Mouse (Mus musculus): Measurements from ENCODE around the gene Cblc. TPM values are rescaled to one million over a fixed set of nuclear protein-coding genes. Genes with fewer than 3 reads are reported as not detected.

Gene Cblc
- polyA plus RNA-seq, 1 experiment = 17.1 TPM

DNA sequence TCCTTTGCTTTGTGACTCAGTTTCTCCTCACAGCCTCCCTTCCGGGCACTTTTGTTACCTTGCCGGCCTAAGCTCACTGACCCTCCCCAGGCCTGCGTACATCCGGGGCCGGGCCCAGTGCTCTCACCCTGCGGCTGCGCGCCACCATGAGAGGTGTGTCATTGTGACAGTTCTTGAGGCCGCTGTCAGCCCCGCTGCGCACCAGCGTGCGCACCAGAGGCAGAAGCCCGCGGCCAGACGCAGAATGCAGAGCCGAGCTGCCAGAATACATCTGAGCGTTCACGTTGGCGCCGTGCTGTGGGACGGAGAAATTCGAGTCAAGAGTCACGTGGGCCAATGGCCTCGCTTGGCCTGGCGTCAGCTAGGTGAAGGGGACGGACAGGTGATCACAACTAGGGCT, 12.8 kb upstream of the Cblc start:
- no peak overlapping the region for H3K9ac ChIP-seq (ENCODE audit: low read depth, poor library complexity, severe bottlenecking)

GRCm38 (mm10) chr7:19806356-19806969, 9.9 kb upstream of the Cblc start:
- no peak overlapping the region for H3K4me3 ChIP-seq (ENCODE audit: low read depth, low read length)
- TF ChIP-seq EP300 (IDR thresholded peaks at IDR 0.05; ENCODE audit: insufficient read depth, low read depth, low read length) (no peak), POLR2A (IDR thresholded peaks at IDR 0.05; ENCODE audit: insufficient read depth, low read length) (no peak), CTCF (IDR thresholded peaks at IDR 0.05; ENCODE audit: low read depth, low read length) (no peak)
- H3K9me3 ChIP-seq (replicated peaks; ENCODE audit: control insufficient read depth, insufficient read depth, low read length, poor library complexity, severe bottlenecking) = no peaks in the 10 kb centered on the region
- no peak overlapping the region for H3K27ac ChIP-seq (ENCODE audit: insufficient read depth, low read length)
- H3K4me1 ChIP-seq (ENCODE audit: control insufficient read depth, insufficient read depth, low read length) = peaks cover 2% of the 10 kb centered on the region
- H3K36me3 ChIP-seq (ENCODE audit: control insufficient read depth, insufficient read depth, low read length, poor library complexity, severe bottlenecking) = no peaks in the 10 kb centered on the region
- no peak overlapping the region for H3K9ac ChIP-seq (ENCODE audit: low read depth, poor library complexity, severe bottlenecking)
- no peaks in the 10 kb centered on the region for H3K27me3 ChIP-seq (ENCODE audit: control insufficient read depth, insufficient read depth, low read length, poor library complexity, severe bottlenecking)

More for the DNA sequence above, 12.8 kb upstream of the Cblc start:
- Histone ChIP-seq H3K4me3 (ENCODE audit: low read depth, low read length) (peak overlapping the region; percentile 8), H3K27ac (ENCODE audit: insufficient read depth, low read length) (no peak overlapping the region), H3K27me3 (ENCODE audit: control insufficient read depth, insufficient read depth, low read length, poor library complexity, severe bottlenecking) (no peaks in the 10 kb centered on the region), H3K9me3 (replicated peaks; ENCODE audit: control insufficient read depth, insufficient read depth, low read length, poor library complexity, severe bottlenecking) (no peaks in the 10 kb centered on the region), H3K4me1 (ENCODE audit: control insufficient read depth, insufficient read depth, low read length) (peaks cover 2% of the 10 kb centered on the region), H3K36me3 (ENCODE audit: control insufficient read depth, insufficient read depth, low read length, poor library complexity, severe bottlenecking) (no peaks in the 10 kb centered on the region)
- TF ChIP-seq EP300 (IDR thresholded peaks at IDR 0.05; ENCODE audit: insufficient read depth, low read depth, low read length) (no peak), POLR2A (IDR thresholded peaks at IDR 0.05; ENCODE audit: insufficient read depth, low read length) (no peak), CTCF (IDR thresholded peaks at IDR 0.05; ENCODE audit: low read depth, low read length) (no peak)

DNA sequence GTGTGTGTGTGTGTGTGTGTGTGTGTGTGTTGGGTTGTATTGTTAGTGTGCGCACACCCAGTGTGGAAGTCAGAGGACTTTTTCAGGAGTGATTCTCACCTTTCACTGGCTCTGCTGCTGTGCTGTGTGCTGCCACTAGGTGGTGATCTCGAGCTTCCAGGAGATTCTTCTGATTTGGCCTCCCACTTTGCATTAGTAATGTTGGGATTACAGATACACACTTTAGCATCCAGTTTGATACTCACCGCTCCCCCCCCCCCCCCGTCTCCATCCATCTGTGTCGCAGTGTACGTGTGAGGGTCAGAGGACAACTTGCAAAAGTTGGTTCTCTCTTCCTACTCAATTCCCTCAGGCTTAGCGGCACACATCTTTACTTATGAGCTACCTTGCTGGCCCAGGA, 6.4 kb upstream of the Cblc start:
- H3K9ac ChIP-seq (ENCODE audit: low read depth, poor library complexity, severe bottlenecking) = no peak overlapping the region
- no peaks in the 10 kb centered on the region for H3K36me3 ChIP-seq (ENCODE audit: control insufficient read depth, insufficient read depth, low read length, poor library complexity, severe bottlenecking)
- no peaks in the 10 kb centered on the region for H3K9me3 ChIP-seq (replicated peaks; ENCODE audit: control insufficient read depth, insufficient read depth, low read length, poor library complexity, severe bottlenecking)
- no peaks in the 10 kb centered on the region for H3K27me3 ChIP-seq (ENCODE audit: control insufficient read depth, insufficient read depth, low read length, poor library complexity, severe bottlenecking)
- no peak overlapping the region for H3K4me3 ChIP-seq (ENCODE audit: low read depth, low read length)
- no peaks in the 10 kb centered on the region for H3K4me1 ChIP-seq (ENCODE audit: control insufficient read depth, insufficient read depth, low read length)
- no peak for TF ChIP-seq POLR2A (IDR thresholded peaks at IDR 0.05; ENCODE audit: insufficient read depth, low read length)
- TF ChIP-seq CTCF (IDR thresholded peaks at IDR 0.05; ENCODE audit: low read depth, low read length) = peak; percentile 95
- no peak for TF ChIP-seq EP300 (IDR thresholded peaks at IDR 0.05; ENCODE audit: insufficient read depth, low read depth, low read length)
- no peak overlapping the region for H3K27ac ChIP-seq (ENCODE audit: insufficient read depth, low read length)

- H3K4me1 ChIP-seq (ENCODE audit: control insufficient read depth, insufficient read depth, low read length) = no peaks in the 10 kb centered on the region
- H3K27me3 ChIP-seq (ENCODE audit: control insufficient read depth, insufficient read depth, low read length, poor library complexity, severe bottlenecking) = no peaks in the 10 kb centered on the region
- no peak overlapping the region for H3K4me3 ChIP-seq (ENCODE audit: low read depth, low read length)
- no peak overlapping the region for H3K27ac ChIP-seq (ENCODE audit: insufficient read depth, low read length)
- TF ChIP-seq POLR2A (IDR thresholded peaks at IDR 0.05; ENCODE audit: insufficient read depth, low read length) (no peak), CTCF (IDR thresholded peaks at IDR 0.05; ENCODE audit: low read depth, low read length) (peak; percentile 79), EP300 (IDR thresholded peaks at IDR 0.05; ENCODE audit: insufficient read depth, low read depth, low read length) (no peak)
- no peaks in the 10 kb centered on the region for H3K36me3 ChIP-seq (ENCODE audit: control insufficient read depth, insufficient read depth, low read length, poor library complexity, severe bottlenecking)
- H3K9me3 ChIP-seq (replicated peaks; ENCODE audit: control insufficient read depth, insufficient read depth, low read length, poor library complexity, severe bottlenecking) = no peaks in the 10 kb centered on the region
- no peak overlapping the region for H3K9ac ChIP-seq (ENCODE audit: low read depth, poor library complexity, severe bottlenecking)
Observed at GRCm38 (mm10) chr7:19800764-19801163, 4.2 kb upstream of the Cblc start.

- no peak for TF ChIP-seq CTCF (IDR thresholded peaks at IDR 0.05; ENCODE audit: low read depth, low read length)
- TF ChIP-seq EP300 (IDR thresholded peaks at IDR 0.05; ENCODE audit: insufficient read depth, low read depth, low read length) = no peak
- TF ChIP-seq POLR2A (IDR thresholded peaks at IDR 0.05; ENCODE audit: insufficient read depth, low read length) = no peak
- no peak overlapping the region for H3K27ac ChIP-seq (ENCODE audit: insufficient read depth, low read length)
- H3K9ac ChIP-seq (ENCODE audit: low read depth, poor library complexity, severe bottlenecking) = peak overlapping the region; percentile 77
- H3K36me3 ChIP-seq (ENCODE audit: control insufficient read depth, insufficient read depth, low read length, poor library complexity, severe bottlenecking) = no peaks in the 10 kb centered on the region
- peak overlapping the region; percentile 64 for H3K4me3 ChIP-seq (ENCODE audit: low read depth, low read length)
- H3K9me3 ChIP-seq (replicated peaks; ENCODE audit: control insufficient read depth, insufficient read depth, low read length, poor library complexity, severe bottlenecking) = no peaks in the 10 kb centered on the region
- peaks cover 1% of the 10 kb centered on the region for H3K4me1 ChIP-seq (ENCODE audit: control insufficient read depth, insufficient read depth, low read length)
- H3K27me3 ChIP-seq (ENCODE audit: control insufficient read depth, insufficient read depth, low read length, poor library complexity, severe bottlenecking) = no peaks in the 10 kb centered on the region
Observed at GRCm38 (mm10) chr7:19796254-19796653, 355 bp downstream of the Cblc start.

- H3K36me3 ChIP-seq (ENCODE audit: control insufficient read depth, insufficient read depth, low read length, poor library complexity, severe bottlenecking) = no peaks in the 10 kb centered on the region
- TF ChIP-seq CTCF (IDR thresholded peaks at IDR 0.05; ENCODE audit: low read depth, low read length) (no peak), POLR2A (IDR thresholded peaks at IDR 0.05; ENCODE audit: insufficient read depth, low read length) (no peak), EP300 (IDR thresholded peaks at IDR 0.05; ENCODE audit: insufficient read depth, low read depth, low read length) (no peak)
- H3K4me1 ChIP-seq (ENCODE audit: control insufficient read depth, insufficient read depth, low read length) = peaks cover 1% of the 10 kb centered on the region
- no peak overlapping the region for H3K27ac ChIP-seq (ENCODE audit: insufficient read depth, low read length)
- H3K4me3 ChIP-seq (ENCODE audit: low read depth, low read length) = no peak overlapping the region
- no peak overlapping the region for H3K9ac ChIP-seq (ENCODE audit: low read depth, poor library complexity, severe bottlenecking)
- H3K9me3 ChIP-seq (replicated peaks; ENCODE audit: control insufficient read depth, insufficient read depth, low read length, poor library complexity, severe bottlenecking) = no peaks in the 10 kb centered on the region
- H3K27me3 ChIP-seq (ENCODE audit: control insufficient read depth, insufficient read depth, low read length, poor library complexity, severe bottlenecking) = no peaks in the 10 kb centered on the region
Observed at GRCm38 (mm10) chr7:19795236-19795635, 1.4 kb downstream of the Cblc start.

Measured in ES-Bruce4 (cell line).